Mouse (Mus musculus) heart, embryonic 14.5 days (tissue): Measurements from ENCODE around the gene Gclc. TPM values are rescaled to one million over a fixed set of nuclear protein-coding genes. Genes with fewer than 3 reads are reported as not detected.

ENCODE experiments used
- ATAC-seq: fragments of 200-750 bp; cut with Nextera tagmentation; 2 replicates; pipeline ENCODE4 v1.8.0; 2017; ENCODE audit warnings: low read depth, moderate TSS enrichment; ENCODE audit not compliant: insufficient number of reproducible peaks, insufficient read depth, low FRiP score
- H3K27ac ChIP-seq, 2 experiments: fragments of 200-500 bp in 1 of 2; fragments of 300-500 bp in 1 of 2; sonication (generic) in 1 of 2; replicated peaks in 1 of 2; 2 replicates each; pipeline ENCODE4 v1.5.1; 2012 to 2014; ENCODE audit warnings: low read depth in 2 of 2, low read length in 2 of 2, control low read depth in 1 of 2, mild to moderate bottlenecking in 1 of 2, mixed read lengths in 1 of 2; ENCODE audit not compliant: control insufficient read depth in 1 of 2, insufficient read depth in 1 of 2
- H3K27me3 ChIP-seq: fragments of 300-500 bp; sonication (generic); 2 replicates; pipeline ENCODE4 v1.6.1; 2014; ENCODE audit warnings: mild to moderate bottlenecking, low read length, control low read depth; ENCODE audit not compliant: control insufficient read depth, insufficient read depth
- H3K36me3 ChIP-seq: fragments of 300-500 bp; sonication (generic); 2 replicates; pipeline ENCODE4 v1.6.1; 2014; ENCODE audit warnings: mild to moderate bottlenecking, control low read depth, low read length, mixed read lengths; ENCODE audit not compliant: control insufficient read depth, insufficient read depth
- H3K4me1 ChIP-seq, 2 experiments: fragments of 200-500 bp in 1 of 2; fragments of 300-500 bp in 1 of 2; sonication (generic) in 1 of 2; 2 replicates each; pipeline ENCODE4 v1.6.1; 2012 to 2014; ENCODE audit warnings: low read length in 2 of 2, control low read depth in 1 of 2, mixed read lengths in 1 of 2; ENCODE audit not compliant: control insufficient read depth in 2 of 2, insufficient read depth in 2 of 2
- H3K4me2 ChIP-seq: fragments of 300-500 bp; sonication (generic); 2 replicates; pipeline ENCODE4 v1.6.1; 2014; ENCODE audit warnings: mild to moderate bottlenecking, low read length
- H3K4me3 ChIP-seq, 2 experiments: fragments of 200-500 bp in 1 of 2; fragments of 300-500 bp in 1 of 2; sonication (generic) in 1 of 2; 2 replicates each; pipeline ENCODE4 v1.5.1; 2012 to 2014; ENCODE audit warnings: low read length in 2 of 2, mild to moderate bottlenecking in 2 of 2, control low read depth in 1 of 2, low read depth in 1 of 2, moderate library complexity in 1 of 2; ENCODE audit not compliant: control insufficient read depth in 1 of 2, insufficient read depth in 1 of 2
- H3K9ac ChIP-seq: fragments of 300-500 bp; sonication (generic); 2 replicates; pipeline ENCODE4 v1.6.1; 2014; ENCODE audit warnings: mild to moderate bottlenecking, low read length
- H3K9me3 ChIP-seq: fragments of 300-500 bp; sonication (generic); 2 replicates; pipeline ENCODE4 v1.6.1; 2016; ENCODE audit warnings: low read length, control low read depth; ENCODE audit not compliant: control insufficient read depth
- WGBS: fragments of 180-500 bp; shearing (Covaris S2); extraction: QIAGEN DNeasy Blood & Tissue Kit; methylation state at CpG from one replicate; pipeline ENCODE4 v1.1.7; 2014; 5-methylcytosine and 5-hydroxymethylcytosine counted together
- polyA plus RNA-seq: library from polyadenylated mRNA; unstranded; fragments of >200 nt; fragmentation: Nextera tagmentation; extraction: Ambion mirVana; gene quantifications from 2 replicates; pipeline ENCODE4 v1.2.1, GENCODE M21; 2014

Gclc gene
- polyA plus RNA-seq, 1 experiment from 2014 or later = 9.8 TPM

DNA sequence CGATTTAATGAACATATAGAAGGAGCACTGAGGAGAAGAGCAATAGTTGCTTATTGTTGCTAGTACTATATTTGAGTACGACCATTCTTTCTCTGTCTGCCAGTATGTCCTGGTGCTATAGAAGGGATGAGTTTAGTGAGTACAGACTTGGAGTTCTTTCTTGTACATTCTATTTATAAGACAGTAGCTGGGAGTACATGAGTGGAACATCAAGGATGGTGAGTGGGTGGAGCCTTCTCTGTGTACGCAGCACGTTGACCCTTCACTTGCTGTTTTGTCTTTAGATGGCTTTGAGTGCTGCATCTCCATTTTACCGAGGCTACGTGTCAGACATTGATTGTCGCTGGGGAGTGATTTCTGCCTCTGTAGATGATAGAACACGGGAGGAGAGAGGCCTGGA is 31.1 kb downstream of the Gclc start:
- no peak for ATAC-seq
- WGBS = 81% methylated on average over 8 of the region's 8 CpGs
- H3K4me3 ChIP-seq = no peak overlapping the region
- H3K9me3 ChIP-seq = no peaks in the 10 kb centered on the region
- H3K36me3 ChIP-seq = peaks cover 64% of the 10 kb centered on the region
- no peak overlapping the region for H3K4me2 ChIP-seq
- H3K27me3 ChIP-seq = no peaks in the 10 kb centered on the region
- H3K4me1 ChIP-seq = peaks cover 0 to 9% of the 10 kb centered on the region in 2 experiments; a peak in 1 of 4 replicates
- H3K9ac ChIP-seq = no peak overlapping the region
- H3K27ac ChIP-seq = no peak overlapping the region

DNA sequence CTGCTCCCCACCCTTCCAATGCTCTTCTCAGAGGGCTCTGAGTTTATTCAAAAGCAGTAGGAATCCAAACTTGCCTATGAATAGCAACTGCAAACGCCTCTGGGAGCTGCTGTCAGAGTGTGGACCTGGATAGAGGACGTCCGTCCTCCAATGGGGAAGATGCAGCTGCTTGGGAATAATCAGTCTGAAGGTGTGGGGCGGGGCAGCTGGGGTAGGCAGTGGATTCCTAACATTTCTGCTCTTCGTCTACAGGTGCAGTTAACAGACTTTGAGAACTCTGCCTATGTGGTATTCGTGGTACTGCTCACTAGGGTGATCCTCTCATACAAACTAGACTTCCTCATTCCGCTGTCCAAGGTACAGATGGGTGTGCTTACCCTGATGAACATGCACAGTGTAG is 33.6 kb downstream of the Gclc start:
- no peak overlapping the region for H3K27ac ChIP-seq
- H3K9ac ChIP-seq = no peak overlapping the region
- H3K4me1 ChIP-seq = peaks cover 0 to 5% of the 10 kb centered on the region in 2 experiments; a peak in 1 of 4 replicates
- 80% methylated on average over 7 of the region's 7 CpGs for WGBS
- H3K9me3 ChIP-seq = no peaks in the 10 kb centered on the region
- no peak overlapping the region for H3K4me2 ChIP-seq
- no peak for ATAC-seq
- H3K27me3 ChIP-seq = no peaks in the 10 kb centered on the region
- no peak overlapping the region for H3K4me3 ChIP-seq
- H3K36me3 ChIP-seq = peaks cover 76% of the 10 kb centered on the region

DNA sequence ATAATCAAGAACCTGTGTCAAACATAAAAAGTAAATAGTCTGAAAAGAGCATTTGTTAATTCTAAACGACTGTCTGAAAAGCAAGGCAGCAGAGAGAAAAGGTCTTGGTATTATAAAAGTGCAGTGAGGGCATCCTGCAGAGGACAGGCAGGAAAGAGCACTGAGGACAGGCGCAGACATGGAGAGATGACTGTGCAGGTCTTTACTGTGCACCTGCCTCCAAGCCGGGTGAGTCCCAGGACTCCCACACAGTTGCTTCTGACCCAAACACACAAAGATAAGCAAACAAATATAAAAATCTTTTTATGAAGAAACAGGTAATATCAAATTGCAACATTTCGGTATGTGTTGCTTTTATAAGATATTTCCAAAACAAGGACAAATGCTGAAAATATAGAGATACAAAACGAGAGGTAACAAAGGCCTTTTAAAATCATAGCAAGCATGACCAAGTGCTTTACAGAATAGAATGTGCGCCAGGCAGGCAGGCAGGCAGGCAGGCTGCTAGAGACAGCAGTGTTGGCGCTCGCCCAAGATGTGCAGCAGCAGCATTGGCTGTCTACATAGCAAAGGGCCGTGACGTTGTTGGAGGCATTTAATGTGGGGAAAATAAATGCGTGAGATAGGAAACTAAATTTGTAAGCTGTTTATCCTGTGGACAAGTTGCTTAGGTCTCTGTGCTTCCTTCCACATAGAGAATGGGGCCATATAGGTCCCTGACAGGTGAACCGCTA is 35.4 kb downstream of the Gclc start:
- H3K36me3 ChIP-seq = peaks cover 72% of the 10 kb centered on the region
- no peak overlapping the region for H3K4me3 ChIP-seq
- peak overlapping the region in 1 of 2 experiments; percentile 47; a peak in 1 of 4 replicates for H3K27ac ChIP-seq
- 0 out of 2 replicates have a peak, but pooled peaks cover 4% of the 10 kb centered on the region for H3K9me3 ChIP-seq
- peaks cover 0 to 5% of the 10 kb centered on the region in 2 experiments; a peak in 1 of 4 replicates for H3K4me1 ChIP-seq
- peak; percentile 72; the same call in 1 of the 2 replicates for ATAC-seq
- WGBS = 63% methylated on average over 12 of the region's 12 CpGs
- H3K9ac ChIP-seq = no peak overlapping the region
- H3K4me2 ChIP-seq = no peak overlapping the region
- no peaks in the 10 kb centered on the region for H3K27me3 ChIP-seq

DNA sequence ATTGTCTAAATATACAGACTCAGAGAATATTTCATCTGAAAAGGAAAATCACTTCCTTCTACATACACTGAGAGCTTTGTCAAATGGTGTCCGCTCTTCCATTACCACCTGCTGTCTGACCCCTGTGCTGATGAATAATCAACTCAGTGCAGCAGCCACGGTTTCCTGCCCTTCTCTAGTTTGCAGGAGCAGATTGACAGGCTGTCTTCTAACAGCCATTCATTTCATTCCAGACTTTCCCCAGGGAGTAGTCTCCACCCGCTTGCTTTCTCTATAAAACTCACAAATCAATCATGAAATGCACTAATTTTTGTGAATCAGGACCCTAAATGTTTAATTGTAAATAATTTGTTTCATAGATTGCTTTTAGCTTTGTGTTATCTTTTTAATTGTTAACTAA is 39.5 kb downstream of the Gclc start:
- peaks cover 0 to 5% of the 10 kb centered on the region in 2 experiments; a peak in 1 of 4 replicates for H3K4me1 ChIP-seq
- H3K9ac ChIP-seq = no peak overlapping the region
- H3K4me2 ChIP-seq = no peak overlapping the region
- WGBS = 75% methylated on average over 3 of the region's 3 CpGs
- H3K4me3 ChIP-seq = no peak overlapping the region
- H3K9me3 ChIP-seq = 0 out of 2 replicates have a peak, but pooled peaks cover 5% of the 10 kb centered on the region
- no peaks in the 10 kb centered on the region for H3K27me3 ChIP-seq
- no peak for ATAC-seq
- H3K36me3 ChIP-seq = peaks cover 37% of the 10 kb centered on the region
- H3K27ac ChIP-seq = no peak overlapping the region

DNA sequence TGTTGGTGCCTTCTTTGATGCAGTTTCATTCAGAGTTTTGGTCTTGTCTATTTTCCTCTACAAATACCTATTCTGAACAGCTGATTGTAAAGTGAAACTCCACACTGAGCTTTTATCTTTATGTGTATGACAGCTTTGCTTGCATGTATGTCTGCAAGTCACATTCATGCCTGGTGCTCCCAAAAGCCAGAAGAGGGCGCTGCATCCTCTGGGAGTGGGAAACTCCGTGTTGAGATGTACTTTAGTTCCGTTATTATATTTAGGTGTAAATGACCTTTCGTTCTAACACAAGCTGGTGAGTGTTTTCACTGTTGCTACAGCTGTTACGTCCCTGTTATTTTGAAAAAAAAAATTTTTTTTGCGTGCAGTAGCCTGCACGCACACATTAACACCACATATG is 48.1 kb downstream of the Gclc start:
- ATAC-seq = no peak
- Histone ChIP-seq H3K27ac (no peak overlapping the region), H3K9ac (no peak overlapping the region), H3K4me2 (no peak overlapping the region), H3K4me3 (no peak overlapping the region), H3K4me1 (peaks cover 7 to 13% of the 10 kb centered on the region in 2 experiments), H3K36me3 (no peaks in the 10 kb centered on the region), H3K9me3 (no peaks in the 10 kb centered on the region), H3K27me3 (no peaks in the 10 kb centered on the region)
- WGBS = 58% methylated on average over 7 of the region's 7 CpGs

DNA sequence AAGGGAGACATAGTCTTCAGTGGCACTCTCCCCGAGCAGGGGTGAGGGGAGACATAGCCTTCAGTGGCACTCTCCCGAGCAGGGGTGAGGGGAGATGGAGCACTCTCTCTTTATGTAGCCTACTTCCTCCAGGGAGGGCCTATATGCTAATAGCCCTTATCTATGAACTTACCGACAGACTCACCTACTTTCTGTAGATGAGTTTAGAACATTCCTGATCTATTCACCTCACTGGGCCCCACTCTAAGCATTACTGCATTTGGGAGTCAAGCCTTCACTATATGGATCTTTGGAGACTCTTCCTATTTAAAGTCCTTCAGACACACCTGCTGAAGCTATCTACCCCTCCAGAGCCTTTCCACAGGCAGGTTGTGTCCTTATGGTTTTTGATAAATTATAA is 52.1 kb downstream of the Gclc start:
- WGBS = 43% methylated on average over 3 of the region's 3 CpGs
- H3K27me3 ChIP-seq = no peaks in the 10 kb centered on the region
- peaks cover 3 to 11% of the 10 kb centered on the region in 2 experiments; a peak in 3 of 4 replicates for H3K4me1 ChIP-seq
- no peak overlapping the region; a peak in 2 of 4 replicates for H3K27ac ChIP-seq
- ATAC-seq = peak; percentile 31; the same call in 1 of the 2 replicates
- no peaks in the 10 kb centered on the region for H3K36me3 ChIP-seq
- peak overlapping the region; percentile 70 for H3K9ac ChIP-seq
- peak overlapping the region in 1 of 2 experiments; percentile 33; a peak in 2 of 4 replicates for H3K4me3 ChIP-seq
- no peaks in the 10 kb centered on the region for H3K9me3 ChIP-seq
- peak overlapping the region; percentile 67 for H3K4me2 ChIP-seq

DNA sequence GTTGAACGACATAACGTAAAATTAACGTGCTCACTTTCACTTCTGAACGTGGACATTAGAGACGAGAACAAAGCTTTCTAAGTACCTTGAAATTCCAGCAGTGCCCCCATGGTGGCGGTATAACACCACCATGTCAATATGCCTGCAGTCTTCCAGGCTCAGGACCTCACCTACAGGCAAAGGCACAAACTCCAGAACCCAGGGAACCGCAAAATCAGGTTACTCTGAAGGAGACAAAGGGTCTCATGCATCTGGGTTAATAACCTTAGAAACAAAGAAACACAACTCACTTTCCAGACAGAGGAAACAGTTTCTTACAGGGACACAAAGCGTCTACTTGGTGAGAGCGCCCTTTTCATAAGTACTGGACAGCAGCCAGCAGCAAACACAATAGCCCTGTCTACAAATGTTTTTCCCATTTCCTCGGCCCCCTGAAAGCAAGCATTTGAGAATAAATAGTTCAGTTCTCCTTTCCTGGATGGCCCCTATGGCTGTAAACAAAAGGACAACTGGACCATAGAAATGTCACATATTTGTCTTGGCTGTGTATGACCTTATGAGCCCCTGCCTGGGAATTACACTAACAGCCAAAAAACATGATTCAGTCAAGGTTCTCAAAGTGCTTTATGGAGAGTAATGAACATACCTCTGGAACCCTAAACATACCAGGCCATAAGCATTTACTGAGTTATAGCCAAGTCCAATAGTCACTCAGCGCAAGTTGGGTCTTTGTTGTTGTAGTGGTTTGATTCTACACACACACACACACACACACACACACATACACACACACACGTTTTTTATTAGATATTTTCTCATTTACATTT is 52.7 kb downstream of the Gclc start:
- Histone ChIP-seq H3K9ac (peak overlapping the region; percentile 70), H3K9me3 (no peaks in the 10 kb centered on the region), H3K27ac (peak overlapping the region; percentile 19 to 66; a peak in 3 of 4 replicates), H3K36me3 (no peaks in the 10 kb centered on the region), H3K4me3 (peak overlapping the region in 1 of 2 experiments; percentile 33; a peak in 2 of 4 replicates), H3K4me1 (peaks cover 3 to 11% of the 10 kb centered on the region in 2 experiments; a peak in 3 of 4 replicates), H3K27me3 (no peaks in the 10 kb centered on the region), H3K4me2 (peak overlapping the region; percentile 67)
- WGBS = 18% methylated on average over 12 of the region's 12 CpGs
- ATAC-seq = peak; percentile 35
